Mouse (Mus musculus) spleen, adult 2 months (tissue): ENCODE data around the gene Chrna7.

Experiments
- CTCF ChIP-seq: fragments of 200-500 bp; IDR thresholded peaks from 2 replicates; pipeline ENCODE4 v1.5.1; 2011; ENCODE audit warnings: mild to moderate bottlenecking, inconsistent platforms; ENCODE audit not compliant: insufficient read depth, insufficient read length, insufficient replicate concordance; ENCODE audit errors: extremely low read depth
- POLR2A ChIP-seq: fragments of 200-500 bp; IDR thresholded peaks from 2 replicates; pipeline ENCODE4 v1.6.1; 2011; ENCODE audit warnings: low read depth, low read length, inconsistent platforms

- TF ChIP-seq CTCF = no peak
- TF ChIP-seq POLR2A = no peak
These were observed 22.5 kb downstream of the Chrna7 start for GRCm38 (mm10) chr7:63189647-63190534.
